Mouse (Mus musculus): ENCODE results near the gene Rabggtb.

Gene Rabggtb

DNA sequence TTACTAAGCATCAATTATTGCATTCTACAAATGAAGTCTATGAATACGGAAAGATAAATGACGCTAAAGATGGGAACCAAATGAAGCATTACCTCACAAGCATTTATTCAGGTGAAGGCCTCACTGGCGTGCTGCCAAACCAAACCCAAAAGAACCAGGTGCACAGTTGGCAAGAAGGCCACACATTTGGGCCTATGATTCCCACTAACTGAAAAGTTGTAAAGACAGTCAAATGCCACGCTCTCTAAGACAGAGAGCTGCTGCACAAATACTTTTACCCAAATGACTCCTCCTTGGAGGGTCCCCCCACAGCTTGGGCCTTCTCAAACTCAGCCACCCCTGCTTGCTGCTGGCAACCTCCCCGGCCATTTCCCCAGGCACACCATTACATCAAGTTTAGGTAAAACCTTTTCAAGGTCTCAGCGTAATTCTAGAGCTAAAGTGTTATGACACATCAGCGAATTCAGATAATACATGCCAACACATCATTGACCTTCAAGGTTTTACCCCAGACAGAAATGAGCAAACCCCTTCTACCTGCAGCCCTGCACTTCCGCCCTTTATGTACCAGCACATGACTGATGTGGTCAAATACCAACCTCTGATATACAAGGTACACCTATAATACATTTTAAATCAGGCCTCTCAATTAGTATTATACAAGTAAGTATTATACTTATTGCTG is 1.5 kb downstream of the Rabggtb start:
- Histone ChIP-seq H3K9me3 (ENCODE audit: low read length) (no peaks in the 10 kb centered on the region), H3K4me3 (replicated peaks; ENCODE audit: low read length) (peak overlapping the region; percentile 97), H3K4me1 (replicated peaks; ENCODE audit: low read depth, low read length) (peaks cover 53% of the 10 kb centered on the region), H3K27me3 (ENCODE audit: insufficient read depth, low read length) (no peaks in the 10 kb centered on the region), H3K36me3 (ENCODE audit: insufficient read depth, low read length) (peaks cover 61% of the 10 kb centered on the region)
- TF ChIP-seq POU5F1 (IDR thresholded peaks at IDR 0.05; ENCODE audit: borderline replicate concordance, low read length) (no peak), NANOG (IDR thresholded peaks at IDR 0.05; ENCODE audit: borderline replicate concordance, low read length) (no peak), CTCF (conservative IDR thresholded peaks at IDR 0.05; ENCODE audit: low read length) (no peak)

DNA sequence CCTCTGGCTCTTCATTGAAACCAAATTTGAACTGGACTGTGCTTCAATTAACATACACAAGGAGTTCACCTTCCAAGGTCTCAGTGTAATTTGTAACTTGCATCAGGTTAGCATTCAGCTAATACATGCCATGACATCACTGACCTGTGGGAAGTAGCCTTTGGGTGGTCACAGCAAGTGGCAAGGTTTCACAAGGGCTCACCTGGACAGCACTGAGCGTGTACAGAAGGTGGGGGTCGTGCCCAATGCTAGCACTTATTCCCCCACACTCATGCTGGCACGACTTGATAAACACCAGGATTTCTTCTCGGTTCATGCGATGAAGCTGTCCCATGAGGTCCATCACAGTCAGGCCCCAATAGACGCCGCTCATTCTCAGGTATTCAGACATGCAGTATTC is 2.3 kb downstream of the Rabggtb start:
- TF ChIP-seq CTCF (conservative IDR thresholded peaks at IDR 0.05; ENCODE audit: low read length) (no peak), POU5F1 (IDR thresholded peaks at IDR 0.05; ENCODE audit: borderline replicate concordance, low read length) (no peak), NANOG (IDR thresholded peaks at IDR 0.05; ENCODE audit: borderline replicate concordance, low read length) (no peak)
- Histone ChIP-seq H3K27me3 (ENCODE audit: insufficient read depth, low read length) (no peaks in the 10 kb centered on the region), H3K4me1 (replicated peaks; ENCODE audit: low read depth, low read length) (peaks cover 53% of the 10 kb centered on the region), H3K9me3 (ENCODE audit: low read length) (no peaks in the 10 kb centered on the region), H3K36me3 (ENCODE audit: insufficient read depth, low read length) (peaks cover 65% of the 10 kb centered on the region), H3K4me3 (replicated peaks; ENCODE audit: low read length) (peak overlapping the region; percentile 97)

DNA sequence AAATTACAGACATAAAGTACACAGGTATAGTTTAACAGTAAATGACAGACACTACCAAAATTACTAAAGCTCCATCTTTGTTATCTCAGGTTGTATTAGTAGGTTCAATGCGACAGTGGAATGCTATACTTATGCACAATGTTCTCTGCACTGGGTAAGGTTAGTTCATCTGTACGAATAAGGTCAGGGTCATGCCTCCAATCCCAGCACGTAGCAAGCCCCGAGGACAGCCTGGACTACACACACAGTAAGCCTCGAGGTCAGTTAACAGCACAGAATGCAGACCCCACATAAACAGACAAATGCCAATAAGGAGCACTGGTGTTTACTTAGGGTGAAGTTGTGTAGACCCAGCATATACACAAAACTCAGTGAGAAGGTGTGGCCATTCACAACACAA is 3.9 kb downstream of the Rabggtb start:
- Histone ChIP-seq H3K9me3 (ENCODE audit: low read length) (no peaks in the 10 kb centered on the region), H3K27me3 (ENCODE audit: insufficient read depth, low read length) (no peaks in the 10 kb centered on the region), H3K36me3 (ENCODE audit: insufficient read depth, low read length) (peaks cover 68% of the 10 kb centered on the region), H3K4me1 (replicated peaks; ENCODE audit: low read depth, low read length) (peaks cover 56% of the 10 kb centered on the region), H3K4me3 (replicated peaks; ENCODE audit: low read length) (peak overlapping the region; percentile 97)
- no peak for TF ChIP-seq CTCF (conservative IDR thresholded peaks at IDR 0.05; ENCODE audit: low read length)
- no peak for TF ChIP-seq NANOG (IDR thresholded peaks at IDR 0.05; ENCODE audit: borderline replicate concordance, low read length)
- TF ChIP-seq POU5F1 (IDR thresholded peaks at IDR 0.05; ENCODE audit: borderline replicate concordance, low read length), result no peak

DNA sequence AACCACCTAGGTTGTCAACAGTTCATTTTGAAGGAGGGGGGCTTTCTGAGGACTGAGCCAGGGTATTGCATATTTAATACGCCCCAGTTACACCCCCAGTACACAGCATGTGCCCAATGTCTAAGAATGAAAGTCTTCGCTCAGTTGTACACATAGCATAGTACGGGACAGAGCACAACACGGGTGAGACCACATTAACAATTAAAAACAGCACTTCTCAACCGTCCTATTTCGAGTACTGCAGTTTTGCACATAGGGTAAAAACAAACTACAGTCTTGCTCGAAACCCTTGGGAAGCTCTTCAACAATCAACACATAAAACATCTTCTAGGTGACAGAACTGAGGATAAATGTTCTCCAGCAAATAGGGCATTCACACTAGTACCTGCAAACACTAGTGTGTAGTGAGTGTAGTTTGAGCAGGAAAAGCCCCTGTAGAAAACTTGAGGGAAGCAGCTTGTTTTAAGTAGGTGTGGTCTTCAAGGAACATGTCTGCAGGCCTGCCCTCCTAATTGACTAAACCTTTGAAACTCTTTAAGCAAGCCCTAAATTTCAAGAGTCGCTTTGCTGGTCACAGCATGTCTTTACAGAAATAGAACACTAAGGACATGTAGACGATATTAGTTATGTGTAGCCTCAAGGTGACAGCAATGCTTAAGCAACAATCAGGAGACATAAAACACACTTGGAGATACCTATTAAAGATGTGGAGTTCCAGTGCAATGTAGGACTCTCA is 6.5 kb downstream of the Rabggtb start, which contains the start of gene Msh4:
Gene Msh4 (minus strand): TSS at position 3 of the 736 bp plus-strand sequence.
- Histone ChIP-seq H3K4me1 (replicated peaks; ENCODE audit: low read depth, low read length) (peaks cover 60% of the 10 kb centered on the region), H3K4me3 (replicated peaks; ENCODE audit: low read length) (peak within 1 kb of the TSS; percentile 97), H3K9me3 (ENCODE audit: low read length) (no peaks in the 10 kb centered on the region), H3K36me3 (ENCODE audit: insufficient read depth, low read length) (peaks cover 63% of the 10 kb centered on the region), H3K27me3 (ENCODE audit: insufficient read depth, low read length) (no peaks in the 10 kb centered on the region)
- no peak for TF ChIP-seq POU5F1 (IDR thresholded peaks at IDR 0.05; ENCODE audit: borderline replicate concordance, low read length)
- TF ChIP-seq NANOG (IDR thresholded peaks at IDR 0.05; ENCODE audit: borderline replicate concordance, low read length), result no peak
- no peak for TF ChIP-seq CTCF (conservative IDR thresholded peaks at IDR 0.05; ENCODE audit: low read length)

DNA sequence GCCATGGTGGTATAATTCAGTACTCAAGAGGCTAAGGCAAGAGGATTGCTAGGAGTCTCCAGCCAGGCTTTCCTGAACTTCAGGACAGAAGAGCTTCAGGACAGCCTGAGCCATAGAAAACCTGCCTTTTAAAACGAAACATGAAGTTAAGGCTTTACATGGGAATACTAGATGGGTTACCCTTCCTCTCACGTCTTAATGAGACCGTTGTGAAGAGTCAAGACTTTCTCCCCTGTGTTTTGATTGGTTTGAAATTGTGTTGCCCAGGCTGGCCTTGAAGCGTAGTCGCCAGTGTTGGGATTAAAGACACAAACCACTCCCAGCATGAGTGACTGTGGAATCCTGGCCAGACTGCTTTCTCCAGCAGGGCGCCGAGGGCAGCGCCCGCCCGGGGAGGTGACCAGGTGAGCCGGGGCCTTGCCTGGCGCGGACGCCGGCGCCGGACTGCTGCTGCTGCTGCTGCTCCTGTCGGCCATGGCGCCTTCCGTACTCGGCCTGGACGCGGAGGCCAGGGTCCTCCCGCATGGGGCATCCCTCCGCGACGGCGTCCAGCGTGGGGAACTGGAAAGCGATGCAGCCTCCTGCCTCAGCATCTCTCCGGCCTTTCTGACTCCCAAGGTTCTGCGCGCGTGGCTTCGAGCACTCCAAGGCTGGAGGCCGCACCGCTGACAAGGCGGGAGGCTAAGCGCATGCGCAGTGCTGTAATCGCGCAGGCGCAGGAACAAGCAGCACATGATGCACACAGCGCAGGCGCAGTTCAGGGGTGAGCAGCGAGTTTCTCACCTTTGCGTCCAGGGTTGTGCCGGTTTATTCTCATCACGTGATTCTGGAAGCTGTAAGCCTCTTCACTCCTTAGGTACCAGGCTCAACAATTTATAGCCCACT is 7.3 kb downstream of the Rabggtb start:
- Histone ChIP-seq H3K27me3 (ENCODE audit: insufficient read depth, low read length) (no peaks in the 10 kb centered on the region), H3K36me3 (ENCODE audit: insufficient read depth, low read length) (peaks cover 55% of the 10 kb centered on the region), H3K9me3 (ENCODE audit: low read length) (no peaks in the 10 kb centered on the region), H3K4me3 (replicated peaks; ENCODE audit: low read length) (peak overlapping the region; percentile 83), H3K4me1 (replicated peaks; ENCODE audit: low read depth, low read length) (peaks cover 64% of the 10 kb centered on the region)
- no peak for TF ChIP-seq NANOG (IDR thresholded peaks at IDR 0.05; ENCODE audit: borderline replicate concordance, low read length)
- no peak for TF ChIP-seq POU5F1 (IDR thresholded peaks at IDR 0.05; ENCODE audit: borderline replicate concordance, low read length)
- no peak for TF ChIP-seq CTCF (conservative IDR thresholded peaks at IDR 0.05; ENCODE audit: low read length)

DNA sequence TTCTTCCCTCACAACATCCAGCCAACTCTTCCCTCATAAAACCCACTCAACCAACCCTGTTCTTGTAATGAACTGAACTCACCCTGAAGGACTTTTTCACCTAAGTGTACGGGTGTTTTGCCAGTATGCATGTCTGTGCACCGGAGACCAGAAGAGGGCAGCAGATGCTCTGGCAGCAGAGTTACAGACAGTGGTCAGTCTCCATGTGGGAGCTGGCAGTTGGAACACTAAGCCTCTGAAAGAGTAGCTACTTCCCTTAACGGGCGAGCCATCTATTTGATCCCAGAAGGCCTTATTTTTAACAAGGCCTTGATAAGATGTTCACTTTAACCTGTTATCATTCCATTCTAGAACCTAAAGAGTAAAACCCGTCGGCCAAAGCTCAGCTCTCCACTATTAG is 8.2 kb downstream of the Rabggtb start:
- peak; percentile 51 for TF ChIP-seq CTCF (conservative IDR thresholded peaks at IDR 0.05; ENCODE audit: low read length)
- no peak for TF ChIP-seq NANOG (IDR thresholded peaks at IDR 0.05; ENCODE audit: borderline replicate concordance, low read length)
- Histone ChIP-seq H3K27me3 (ENCODE audit: insufficient read depth, low read length) (no peaks in the 10 kb centered on the region), H3K36me3 (ENCODE audit: insufficient read depth, low read length) (peaks cover 46% of the 10 kb centered on the region), H3K9me3 (ENCODE audit: low read length) (no peaks in the 10 kb centered on the region), H3K4me1 (replicated peaks; ENCODE audit: low read depth, low read length) (peaks cover 59% of the 10 kb centered on the region), H3K4me3 (replicated peaks; ENCODE audit: low read length) (peak overlapping the region; percentile 83)

DNA sequence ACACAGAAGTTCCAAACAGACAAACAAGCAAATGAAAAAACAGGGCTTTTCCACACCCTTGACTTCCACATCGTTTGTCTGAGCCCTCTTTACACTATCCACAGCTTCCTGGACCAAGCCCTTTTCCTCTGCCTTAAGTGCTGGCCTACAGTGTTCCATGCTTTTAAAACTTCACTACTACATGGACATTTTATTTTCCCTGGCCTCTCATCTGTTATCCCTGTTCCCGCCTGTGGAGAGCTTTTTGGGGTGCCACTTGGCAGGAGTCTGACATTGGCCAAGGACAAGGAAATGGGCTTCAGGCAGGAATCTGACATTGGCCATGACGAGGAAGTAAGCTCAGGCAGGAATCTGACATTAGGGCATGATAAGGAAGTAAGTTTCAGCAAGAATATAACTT is 10.2 kb downstream of the Rabggtb start:
- Histone ChIP-seq H3K36me3 (ENCODE audit: insufficient read depth, low read length) (peaks cover 26% of the 10 kb centered on the region), H3K4me3 (replicated peaks; ENCODE audit: low read length) (no peak overlapping the region), H3K27me3 (ENCODE audit: insufficient read depth, low read length) (no peaks in the 10 kb centered on the region), H3K9me3 (ENCODE audit: low read length) (no peaks in the 10 kb centered on the region), H3K4me1 (replicated peaks; ENCODE audit: low read depth, low read length) (peaks cover 43% of the 10 kb centered on the region)
- TF ChIP-seq CTCF (conservative IDR thresholded peaks at IDR 0.05; ENCODE audit: low read length) (no peak), POU5F1 (IDR thresholded peaks at IDR 0.05; ENCODE audit: borderline replicate concordance, low read length) (no peak), NANOG (IDR thresholded peaks at IDR 0.05; ENCODE audit: borderline replicate concordance, low read length) (no peak)

DNA sequence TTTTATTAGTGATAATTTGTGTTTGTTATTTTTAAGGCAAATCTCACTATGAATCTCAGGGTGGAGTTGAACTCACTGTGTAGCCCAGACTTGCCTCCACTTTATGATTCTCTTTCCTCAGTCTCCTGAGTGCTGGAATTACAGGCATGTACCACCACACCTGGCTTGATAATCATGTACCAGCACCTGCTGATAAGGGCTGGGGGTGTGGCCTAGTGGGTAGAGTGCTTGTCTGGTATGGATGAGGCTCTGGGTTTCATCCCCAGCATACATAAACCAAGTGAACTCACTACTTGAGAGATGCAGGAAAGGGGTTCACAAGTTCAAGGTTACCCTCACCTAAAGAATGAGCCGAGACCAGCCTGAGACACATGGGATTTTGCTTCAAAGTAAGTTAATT is 10.9 kb downstream of the Rabggtb start:
- TF ChIP-seq POU5F1 (IDR thresholded peaks at IDR 0.05; ENCODE audit: borderline replicate concordance, low read length) (no peak), CTCF (conservative IDR thresholded peaks at IDR 0.05; ENCODE audit: low read length) (no peak), NANOG (IDR thresholded peaks at IDR 0.05; ENCODE audit: borderline replicate concordance, low read length) (no peak)
- peaks cover 43% of the 10 kb centered on the region for H3K4me1 ChIP-seq (replicated peaks; ENCODE audit: low read depth, low read length)
- no peaks in the 10 kb centered on the region for H3K27me3 ChIP-seq (ENCODE audit: insufficient read depth, low read length)
- no peaks in the 10 kb centered on the region for H3K9me3 ChIP-seq (ENCODE audit: low read length)
- peaks cover 19% of the 10 kb centered on the region for H3K36me3 ChIP-seq (ENCODE audit: insufficient read depth, low read length)
- H3K4me3 ChIP-seq (replicated peaks; ENCODE audit: low read length), result no peak overlapping the region
